Mouse (Mus musculus) urinary bladder, postnatal 36 days (tissue): ENCODE results near the gene Pi4k2b.
A peak's percentile ranks its signal among the peaks of the same experiment; 100 is the strongest.
"Not testable (repeated sequence)": the region's sequence is repeated elsewhere in the genome, so short reads cannot be mapped to it uniquely, and the experiment has no call there.

ENCODE experiments used
- DNase-seq, 2 experiments: peaks; one replicate each; pipeline ENCODE4 v3.0.0; 2022; ENCODE audit warnings: low spot score in 2 of 2, mixed read lengths in 1 of 2

The Pi4k2b gene

DNA sequence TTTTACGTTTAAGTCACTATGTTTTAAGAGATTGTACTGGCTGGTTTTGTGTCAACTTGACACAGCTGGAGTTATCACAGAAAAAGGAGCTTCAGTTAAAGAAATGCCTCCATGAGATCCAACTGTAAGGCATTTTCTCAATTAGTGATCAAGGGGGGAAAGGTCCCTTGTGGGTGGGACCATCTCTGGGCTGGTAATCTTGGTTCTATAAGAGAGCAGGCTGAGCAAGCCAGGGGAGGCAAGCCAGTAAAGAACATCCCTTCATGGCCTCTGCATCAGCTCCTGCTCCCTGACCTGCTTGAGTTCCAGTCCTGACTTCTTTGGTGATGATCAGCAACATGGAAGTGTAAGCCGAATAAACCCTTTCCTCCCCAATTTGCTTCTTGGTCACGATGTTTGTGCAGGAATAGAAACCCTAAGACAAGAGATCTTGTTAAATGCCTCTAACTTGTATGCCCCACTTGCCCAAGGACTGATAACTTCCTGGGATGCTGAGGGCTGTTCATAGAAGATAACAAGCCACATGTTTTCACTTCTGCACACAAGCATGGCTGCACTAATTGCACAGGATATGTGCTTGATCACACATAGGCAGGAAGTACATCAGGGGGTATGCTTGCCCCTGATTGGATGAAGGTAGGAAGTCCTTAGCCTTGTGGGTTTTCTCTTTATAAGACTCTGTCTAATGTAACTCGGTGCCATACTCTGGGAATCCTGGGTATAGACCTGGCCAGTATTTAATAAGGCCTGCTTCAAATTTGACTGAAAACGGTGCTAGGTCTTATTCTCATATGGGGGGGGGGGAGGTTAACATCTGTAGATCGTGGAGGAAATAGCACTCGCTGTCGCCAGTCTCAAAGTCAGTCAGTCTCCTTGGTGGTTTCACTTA lies 35.3 kb downstream of the Pi4k2b start:
- not testable (repeated sequence) for DNase-seq

DNA sequence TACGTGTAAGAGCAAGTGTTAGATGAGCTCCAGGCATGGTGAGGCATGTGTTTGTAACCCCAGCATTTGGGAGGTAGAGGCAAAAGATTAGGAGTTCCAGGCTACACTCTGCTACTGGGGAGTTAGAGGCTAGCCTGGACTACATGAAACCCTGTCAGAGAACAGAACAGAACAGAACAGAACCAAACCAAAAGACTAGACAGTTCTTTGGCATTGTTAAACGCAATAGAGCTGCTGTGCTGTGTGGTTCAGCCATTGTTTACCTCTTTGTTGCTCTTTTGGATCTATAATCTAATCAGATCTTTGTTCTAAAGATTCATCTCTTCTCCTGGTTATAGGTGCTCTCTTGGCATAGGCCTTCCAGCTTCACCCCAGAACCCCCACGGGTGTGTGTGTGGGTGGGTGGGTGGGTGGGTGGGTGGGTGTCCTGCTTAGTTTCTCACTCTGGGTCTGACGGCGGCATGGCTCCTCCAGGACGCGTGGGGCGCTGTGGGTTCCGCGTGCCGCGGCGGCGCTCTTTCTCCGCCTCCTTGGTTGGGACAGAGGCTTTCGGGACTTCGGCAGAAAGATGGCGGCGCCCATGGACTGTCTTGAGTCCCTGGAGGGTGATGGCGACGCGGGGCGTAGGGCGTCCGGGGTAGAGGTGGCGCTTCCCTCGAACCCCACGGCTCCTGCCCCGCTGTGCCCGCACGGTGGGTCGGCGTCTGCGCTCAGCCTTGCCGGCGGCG lies 41.3 kb downstream of the Pi4k2b start:
- peak; percentile 69 to 84 for DNase-seq

DNA sequence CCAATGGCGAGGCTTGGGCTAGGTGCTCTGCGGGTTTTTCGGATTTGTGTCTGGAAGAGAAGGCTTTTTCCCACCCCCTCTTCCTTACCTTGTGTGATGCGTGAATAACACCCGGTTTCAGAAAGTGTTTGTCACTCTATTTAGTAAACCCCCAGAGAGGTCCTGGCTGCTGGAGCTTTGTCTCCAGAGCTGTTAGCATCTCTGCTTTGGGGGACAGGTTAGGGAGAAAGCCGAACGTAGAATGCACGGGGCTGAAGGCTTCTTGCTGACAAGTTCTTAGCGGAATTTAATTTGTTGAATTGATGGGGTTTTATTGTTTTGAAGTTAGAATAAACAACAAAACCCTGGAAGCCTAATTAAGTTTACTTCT lies 41.9 kb downstream of the Pi4k2b start:
- no peak for DNase-seq

- DNase-seq = no peak
Measured at GRCm38 (mm10) chr5:52783957-52784356, 42.6 kb downstream of the Pi4k2b start.

DNA sequence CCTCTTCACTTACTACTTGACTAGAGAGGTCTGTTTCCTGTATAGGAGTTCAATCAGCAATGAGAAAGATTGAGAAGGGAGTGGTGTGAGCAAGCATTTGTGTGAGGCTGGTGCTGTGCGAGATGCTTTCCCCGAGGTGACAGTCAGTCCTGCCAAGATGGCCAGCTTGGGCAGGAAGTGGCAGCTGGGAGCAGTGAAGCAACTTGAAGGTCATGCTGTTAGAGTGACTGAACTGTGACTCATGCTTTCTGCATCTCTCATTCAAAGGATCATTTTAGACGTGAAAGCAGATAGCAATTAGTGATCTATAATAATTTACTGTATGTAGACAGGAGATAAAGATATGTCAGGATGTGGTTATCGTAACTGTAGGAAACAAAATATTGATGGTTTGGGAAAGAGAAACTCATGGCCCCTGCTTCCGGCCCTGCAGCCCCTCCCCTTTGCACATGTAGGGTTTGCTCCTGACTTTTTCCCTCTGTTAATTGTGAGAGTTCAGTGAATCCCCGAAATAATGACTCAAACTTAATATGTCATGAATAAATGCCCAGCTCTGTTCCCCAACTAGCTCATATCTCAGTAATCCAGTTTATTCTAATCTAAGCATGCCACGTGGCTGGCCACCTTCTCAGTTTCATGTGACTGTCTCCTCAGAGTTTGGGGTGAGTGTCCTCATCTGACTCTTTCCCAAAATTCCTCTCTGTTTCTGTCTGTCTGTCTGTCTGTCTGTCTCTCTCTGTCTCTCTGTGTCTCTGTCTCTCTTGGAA lies 45.4 kb downstream of the Pi4k2b start:
- no peak for DNase-seq

- DNase-seq = no peak
Measured at GRCm38 (mm10) chr5:52793230-52793629, 51.9 kb downstream of the Pi4k2b start.

DNA sequence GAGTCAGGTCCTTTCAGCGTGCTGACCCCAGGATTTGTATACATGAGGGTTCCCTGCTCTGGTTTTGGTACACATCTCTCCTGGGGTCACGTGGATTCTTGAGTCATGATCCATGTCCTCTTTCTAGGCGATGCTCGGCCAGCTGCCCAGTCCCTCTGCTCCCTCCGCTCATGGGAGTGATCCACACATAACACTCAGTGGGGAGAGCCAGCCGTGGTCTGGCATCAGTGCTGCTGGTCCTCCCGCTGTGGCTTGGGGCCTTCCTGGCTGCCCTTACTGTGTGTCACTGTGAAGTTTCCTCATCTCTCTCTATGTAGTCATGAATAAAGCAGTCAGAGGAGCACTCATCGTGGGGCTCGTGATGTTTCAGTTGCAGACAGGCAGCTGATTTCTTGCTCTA lies 52.7 kb downstream of the Pi4k2b start:
- DNase-seq = no peak

DNA sequence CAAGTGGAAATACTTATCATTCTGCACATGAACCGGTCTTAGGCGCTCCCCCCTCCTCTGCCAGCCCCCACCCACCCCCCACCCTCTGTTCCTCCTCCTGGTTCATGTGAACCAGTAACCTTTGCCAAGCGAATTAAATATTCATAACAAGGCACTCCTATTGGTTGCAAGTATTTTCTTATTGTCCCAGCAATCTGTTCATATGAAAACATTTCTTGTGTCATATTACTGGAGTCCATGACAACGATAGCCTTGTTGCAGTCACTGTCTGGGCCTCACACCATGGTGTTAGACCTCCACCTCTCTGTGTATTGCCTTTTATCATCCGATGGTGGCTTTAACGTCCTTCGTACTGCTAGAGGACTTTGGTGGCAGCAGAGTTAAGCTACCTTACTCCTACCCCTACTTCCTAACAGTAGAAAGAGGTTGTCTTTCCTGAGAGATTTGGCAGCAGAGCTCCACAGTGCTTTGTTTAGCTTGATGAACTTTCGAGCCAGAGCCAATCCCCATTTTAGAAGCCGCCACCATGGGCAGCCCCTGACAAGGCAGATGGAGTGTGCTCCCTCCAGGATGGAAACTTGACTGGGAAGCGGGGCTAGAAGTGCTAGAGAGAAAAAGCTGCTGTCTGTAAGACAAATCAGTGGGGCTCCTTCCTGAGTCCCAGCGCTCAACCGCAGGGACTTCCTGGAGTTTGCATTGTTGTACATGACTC lies 58.1 kb downstream of the Pi4k2b start:
- no peak for DNase-seq

- no peak for DNase-seq
Measured at GRCm38 (mm10) chr5:52805801-52806200, 64.4 kb downstream of the Pi4k2b start.

GRCm38 (mm10) chr5:52806349-52806748 lies 65.0 kb downstream of the Pi4k2b start:
- no peak for DNase-seq

- DNase-seq = no peak
Measured at GRCm38 (mm10) chr5:52807030-52807429, 65.7 kb downstream of the Pi4k2b start.

GRCm38 (mm10) chr5:52810446-52810845 lies 69.1 kb downstream of the Pi4k2b start:
- DNase-seq = no peak

DNA sequence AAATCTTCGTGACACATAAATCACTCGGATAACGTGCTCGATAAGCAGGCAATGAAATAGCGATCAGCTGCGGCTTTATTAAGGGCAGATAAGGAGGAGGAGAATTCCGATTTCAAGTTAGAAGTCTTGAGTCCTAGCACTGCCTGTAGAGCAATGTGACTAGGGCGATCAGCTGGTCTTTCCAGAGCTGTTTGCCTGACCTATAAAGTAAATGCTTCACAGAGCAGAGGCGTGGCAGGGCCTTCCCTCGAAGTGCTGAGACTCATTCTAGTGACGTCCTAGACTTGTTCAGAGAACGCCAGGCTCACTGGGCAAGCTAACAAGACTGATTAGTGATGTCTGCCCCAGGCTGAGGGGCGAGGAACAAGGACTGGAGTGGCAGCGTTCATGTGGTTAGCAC lies 69.7 kb downstream of the Pi4k2b start:
- peak; percentile 3 to 10 for DNase-seq

- no peak for DNase-seq
Measured at GRCm38 (mm10) chr5:52812456-52812855, 71.1 kb downstream of the Pi4k2b start.

DNA sequence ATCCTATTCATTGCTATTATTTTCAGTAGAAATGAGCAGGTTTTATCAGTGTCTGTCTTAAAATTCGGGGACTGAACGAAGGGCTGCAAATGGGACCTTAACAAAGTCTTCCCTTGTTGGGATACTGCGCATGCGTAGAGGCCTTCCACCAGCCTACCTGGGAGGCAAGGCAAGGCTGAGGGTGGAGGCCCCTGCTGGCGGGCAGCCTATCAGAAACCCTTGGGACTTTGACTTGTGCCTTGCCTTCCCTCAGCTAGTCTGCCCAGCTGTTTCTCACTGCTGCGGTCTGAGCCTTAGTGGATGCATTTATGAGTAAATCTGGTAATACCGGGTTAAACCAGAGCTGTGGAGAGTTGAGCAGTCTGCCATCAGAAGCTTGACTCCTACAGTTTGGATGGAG lies 71.9 kb downstream of the Pi4k2b start:
- no peak for DNase-seq

GRCm38 (mm10) chr5:52818676-52819075 lies 77.3 kb downstream of the Pi4k2b start:
- DNase-seq = no peak
